Mouse (Mus musculus) midbrain, postnatal 0 days (tissue): Measurements from ENCODE around the gene Col4a6. TPM values are rescaled to one million over a fixed set of nuclear protein-coding genes. Genes with fewer than 3 reads are reported as not detected.

ENCODE experiments used
- ATAC-seq: fragments of 200-750 bp; cut with Nextera tagmentation; 2 replicates; pipeline ENCODE4 v1.8.0; 2017; ENCODE audit warnings: moderate number of reproducible peaks, mild to moderate bottlenecking, moderate TSS enrichment, moderate library complexity; ENCODE audit not compliant: low FRiP score
- DNase-seq: peaks from one replicate; pipeline ENCODE4 v3.0.0-alpha.2; 2015; ENCODE audit warnings: low spot score
- H3K27ac ChIP-seq: fragments of 300-500 bp; sonication (generic); 2 replicates; pipeline ENCODE4 v1.5.1; 2014; ENCODE audit warnings: low read depth, mild to moderate bottlenecking, low read length, mixed read lengths
- H3K27me3 ChIP-seq: fragments of 300-500 bp; sonication (generic); 2 replicates; pipeline ENCODE4 v1.6.1; 2014; ENCODE audit warnings: low read length, control low read depth, mixed read lengths; ENCODE audit not compliant: insufficient read depth
- H3K36me3 ChIP-seq: fragments of 300-500 bp; sonication (generic); 2 replicates; pipeline ENCODE4 v1.6.1; 2014; ENCODE audit warnings: low read length, control low read depth, mixed read lengths; ENCODE audit not compliant: insufficient read depth
- H3K4me1 ChIP-seq: fragments of 300-500 bp; sonication (generic); 2 replicates; pipeline ENCODE4 v1.6.1; 2014; ENCODE audit warnings: mild to moderate bottlenecking, control low read depth, antibody characterized with exemption, low read length, mixed read lengths; ENCODE audit not compliant: insufficient read depth
- H3K4me2 ChIP-seq: fragments of 300-500 bp; sonication (generic); 2 replicates; pipeline ENCODE4 v1.6.1; 2014; ENCODE audit warnings: low read depth, mild to moderate bottlenecking, low read length, mixed read lengths; ENCODE audit not compliant: poor library complexity, severe bottlenecking
- H3K4me3 ChIP-seq: fragments of 300-500 bp; sonication (generic); 2 replicates; pipeline ENCODE4 v1.5.1; 2014; ENCODE audit warnings: low read depth, mild to moderate bottlenecking, low read length, moderate library complexity
- H3K9ac ChIP-seq: fragments of 300-500 bp; sonication (generic); replicated peaks from 2 replicates; pipeline ENCODE4 v1.6.1; 2014; ENCODE audit warnings: mild to moderate bottlenecking, low read length, moderate library complexity, mixed read lengths; ENCODE audit not compliant: poor library complexity, severe bottlenecking
- H3K9me3 ChIP-seq: fragments of 300-500 bp; sonication (generic); 2 replicates; pipeline ENCODE4 v1.6.1; 2016; ENCODE audit warnings: low read length, control low read depth
- CTCF ChIP-seq: IDR thresholded peaks from 2 replicates; pipeline ENCODE4 v1.5.1; 2016; ENCODE audit warnings: antibody characterized with exemption, mild to moderate bottlenecking
- WGBS: fragments of 180-500 bp; shearing (Covaris S2); extraction: QIAGEN DNeasy Blood & Tissue Kit; methylation state at CpG from one replicate; pipeline ENCODE4 v1.1.7; 2014; 5-methylcytosine and 5-hydroxymethylcytosine counted together
- polyA plus RNA-seq: library from polyadenylated mRNA; unstranded; fragments of >200 nt; fragmentation: Nextera tagmentation; extraction: Ambion mirVana; gene quantifications from 2 replicates; pipeline ENCODE4 v1.2.1, GENCODE M21; 2015
- total RNA-seq: library from RNA; depleted of rRNA; stranded (reverse); fragments of >200 nt; gene quantifications from 2 replicates; pipeline ENCODE4 v1.2.3, GENCODE M21; 2014

Col4a6 gene
- total and polyA plus RNA-seq, 2 experiments from 2014 or later = 1.9 to 5.9 TPM

- 95% methylated on average over 4 of the region's 4 CpGs for WGBS
- TF ChIP-seq CTCF = no peak
- Histone ChIP-seq H3K4me1 (no peaks in the 10 kb centered on the region), H3K36me3 (no peaks in the 10 kb centered on the region), H3K9me3 (no peaks in the 10 kb centered on the region), H3K27me3 (0 out of 2 replicates have a peak, but pooled peaks cover 5% of the 10 kb centered on the region), H3K9ac (no peak overlapping the region), H3K4me2 (no peak overlapping the region), H3K4me3 (no peak overlapping the region), H3K27ac (no peak overlapping the region)
- DNase-seq (no peak), ATAC-seq (no peak)
Measured at GRCm38 (mm10) chrX:141165067-141165466, 308.8 kb downstream of the Col4a6 start.

GRCm38 (mm10) chrX:141160371-141160770 is 313.5 kb downstream of the Col4a6 start:
- no peak for ATAC-seq
- Histone ChIP-seq H3K27ac (no peak overlapping the region), H3K27me3 (no peaks in the 10 kb centered on the region), H3K4me2 (no peak overlapping the region), H3K4me3 (no peak overlapping the region), H3K4me1 (no peaks in the 10 kb centered on the region), H3K9ac (no peak overlapping the region), H3K36me3 (no peaks in the 10 kb centered on the region), H3K9me3 (no peaks in the 10 kb centered on the region)
- no peak for DNase-seq
- WGBS = 67% methylated on average over 3 of the region's 3 CpGs
- no peak for TF ChIP-seq CTCF

GRCm38 (mm10) chrX:141158160-141158559 is 315.7 kb downstream of the Col4a6 start:
- no peak overlapping the region for H3K4me2 ChIP-seq
- no peak overlapping the region for H3K27ac ChIP-seq
- H3K36me3 ChIP-seq = no peaks in the 10 kb centered on the region
- TF ChIP-seq CTCF = peak; percentile 59
- no peak for ATAC-seq
- peak; percentile 4 for DNase-seq
- H3K4me3 ChIP-seq = no peak overlapping the region
- H3K27me3 ChIP-seq = no peaks in the 10 kb centered on the region
- no peaks in the 10 kb centered on the region for H3K4me1 ChIP-seq
- WGBS = 40% methylated on average over 4 of the region's 4 CpGs
- no peaks in the 10 kb centered on the region for H3K9me3 ChIP-seq
- H3K9ac ChIP-seq = no peak overlapping the region

- 43% methylated on average over 4 of the region's 4 CpGs for WGBS
- TF ChIP-seq CTCF = no peak
Measured at GRCm38 (mm10) chrX:141157626-141158025, 316.2 kb downstream of the Col4a6 start.

GRCm38 (mm10) chrX:141156696-141157095 is 317.2 kb downstream of the Col4a6 start:
- ATAC-seq = no peak
- no peak overlapping the region for H3K4me2 ChIP-seq
- peak; percentile 68 for TF ChIP-seq CTCF
- no peaks in the 10 kb centered on the region for H3K36me3 ChIP-seq
- H3K4me1 ChIP-seq = no peaks in the 10 kb centered on the region
- H3K9ac ChIP-seq = no peak overlapping the region
- H3K9me3 ChIP-seq = no peaks in the 10 kb centered on the region
- H3K27ac ChIP-seq = no peak overlapping the region
- H3K27me3 ChIP-seq = no peaks in the 10 kb centered on the region
- 16% methylated on average over 2 of the region's 2 CpGs for WGBS
- no peak overlapping the region for H3K4me3 ChIP-seq
- peak; percentile 39 for DNase-seq

More at GRCm38 (mm10) chrX:141157626-141158025, 316.2 kb downstream of the Col4a6 start:
- Histone ChIP-seq H3K9me3 (no peaks in the 10 kb centered on the region), H3K9ac (no peak overlapping the region), H3K27ac (no peak overlapping the region), H3K4me1 (no peaks in the 10 kb centered on the region), H3K4me3 (no peak overlapping the region), H3K4me2 (no peak overlapping the region), H3K36me3 (no peaks in the 10 kb centered on the region), H3K27me3 (no peaks in the 10 kb centered on the region)
- no peak for ATAC-seq
- DNase-seq = no peak

- no peak for DNase-seq
- Histone ChIP-seq H3K27me3 (no peaks in the 10 kb centered on the region), H3K9me3 (no peaks in the 10 kb centered on the region), H3K9ac (no peak overlapping the region), H3K4me1 (no peaks in the 10 kb centered on the region), H3K36me3 (peaks cover 3% of the 10 kb centered on the region; the same call in 1 of the 2 replicates), H3K4me3 (no peak overlapping the region), H3K4me2 (no peak overlapping the region), H3K27ac (no peak overlapping the region)
- ATAC-seq = no peak
- no peak for TF ChIP-seq CTCF
Measured at GRCm38 (mm10) chrX:141151182-141151581, 322.7 kb downstream of the Col4a6 start.
